Mouse (Mus musculus) midbrain, postnatal 0 days (tissue): Measurements from ENCODE around the gene Coa4. TPM values are rescaled to one million over a fixed set of nuclear protein-coding genes. Genes with fewer than 3 reads are reported as not detected.
A peak's percentile ranks its signal among the peaks of the same experiment; 100 is the strongest.
"Not testable (repeated sequence)": the region's sequence is repeated elsewhere in the genome, so short reads cannot be mapped to it uniquely, and the experiment has no call there.

Source experiments
- ATAC-seq: fragments of 200-750 bp; cut with Nextera tagmentation; 2 replicates; pipeline ENCODE4 v1.8.0; 2017; ENCODE audit warnings: moderate number of reproducible peaks, mild to moderate bottlenecking, moderate TSS enrichment, moderate library complexity; ENCODE audit not compliant: low FRiP score
- DNase-seq: peaks from one replicate; pipeline ENCODE4 v3.0.0-alpha.2; 2015; ENCODE audit warnings: low spot score
- H3K27ac ChIP-seq: fragments of 300-500 bp; sonication (generic); 2 replicates; pipeline ENCODE4 v1.5.1; 2014; ENCODE audit warnings: low read depth, mild to moderate bottlenecking, low read length, mixed read lengths
- H3K27me3 ChIP-seq: fragments of 300-500 bp; sonication (generic); 2 replicates; pipeline ENCODE4 v1.6.1; 2014; ENCODE audit warnings: low read length, control low read depth, mixed read lengths; ENCODE audit not compliant: insufficient read depth
- H3K36me3 ChIP-seq: fragments of 300-500 bp; sonication (generic); 2 replicates; pipeline ENCODE4 v1.6.1; 2014; ENCODE audit warnings: low read length, control low read depth, mixed read lengths; ENCODE audit not compliant: insufficient read depth
- H3K4me1 ChIP-seq: fragments of 300-500 bp; sonication (generic); 2 replicates; pipeline ENCODE4 v1.6.1; 2014; ENCODE audit warnings: mild to moderate bottlenecking, control low read depth, antibody characterized with exemption, low read length, mixed read lengths; ENCODE audit not compliant: insufficient read depth
- H3K4me2 ChIP-seq: fragments of 300-500 bp; sonication (generic); 2 replicates; pipeline ENCODE4 v1.6.1; 2014; ENCODE audit warnings: low read depth, mild to moderate bottlenecking, low read length, mixed read lengths; ENCODE audit not compliant: poor library complexity, severe bottlenecking
- H3K4me3 ChIP-seq: fragments of 300-500 bp; sonication (generic); 2 replicates; pipeline ENCODE4 v1.5.1; 2014; ENCODE audit warnings: low read depth, mild to moderate bottlenecking, low read length, moderate library complexity
- H3K9ac ChIP-seq: fragments of 300-500 bp; sonication (generic); replicated peaks from 2 replicates; pipeline ENCODE4 v1.6.1; 2014; ENCODE audit warnings: mild to moderate bottlenecking, low read length, moderate library complexity, mixed read lengths; ENCODE audit not compliant: poor library complexity, severe bottlenecking
- H3K9me3 ChIP-seq: fragments of 300-500 bp; sonication (generic); 2 replicates; pipeline ENCODE4 v1.6.1; 2016; ENCODE audit warnings: low read length, control low read depth
- CTCF ChIP-seq: IDR thresholded peaks from 2 replicates; pipeline ENCODE4 v1.5.1; 2016; ENCODE audit warnings: antibody characterized with exemption, mild to moderate bottlenecking
- WGBS: fragments of 180-500 bp; shearing (Covaris S2); extraction: QIAGEN DNeasy Blood & Tissue Kit; methylation state at CpG from one replicate; pipeline ENCODE4 v1.1.7; 2014; 5-methylcytosine and 5-hydroxymethylcytosine counted together
- polyA plus RNA-seq: library from polyadenylated mRNA; unstranded; fragments of >200 nt; fragmentation: Nextera tagmentation; extraction: Ambion mirVana; gene quantifications from 2 replicates; pipeline ENCODE4 v1.2.1, GENCODE M21; 2015
- total RNA-seq: library from RNA; depleted of rRNA; stranded (reverse); fragments of >200 nt; gene quantifications from 2 replicates; pipeline ENCODE4 v1.2.3, GENCODE M21; 2014

Coa4 gene
- total and polyA plus RNA-seq, 2 experiments from 2014 or later: 3.9 to 6.5 TPM

GRCm38 (mm10) chr7:100554939-100555338, 18.1 kb downstream of the Coa4 start:
- peak overlapping the region; percentile 87 for H3K27ac ChIP-seq
- H3K27me3 ChIP-seq: no peaks in the 10 kb centered on the region
- peak; percentile 21 for DNase-seq
- no peak overlapping the region for H3K4me2 ChIP-seq
- WGBS: 49% methylated on average over 5 of the region's 5 CpGs
- no peak for TF ChIP-seq CTCF
- no peak overlapping the region for H3K9ac ChIP-seq
- no peak overlapping the region for H3K4me3 ChIP-seq
- H3K4me1 ChIP-seq: peaks cover 3% of the 10 kb centered on the region
- H3K36me3 ChIP-seq: peaks cover 5% of the 10 kb centered on the region; the same call in 1 of the 2 replicates
- ATAC-seq: no peak
- H3K9me3 ChIP-seq: no peaks in the 10 kb centered on the region

GRCm38 (mm10) chr7:100555431-100555951, 18.6 kb downstream of the Coa4 start:
- WGBS: 12% methylated on average over 13 of the region's 13 CpGs
- Histone ChIP-seq H3K27me3 (no peaks in the 10 kb centered on the region), H3K9me3 (no peaks in the 10 kb centered on the region), H3K4me3 (no peak overlapping the region), H3K27ac (peak overlapping the region; percentile 87), H3K4me1 (peaks cover 3% of the 10 kb centered on the region), H3K9ac (peak overlapping the region; percentile 33; the same call in 1 of the 2 replicates), H3K4me2 (no peak overlapping the region), H3K36me3 (peaks cover 2% of the 10 kb centered on the region; the same call in 1 of the 2 replicates)
- peak; percentile 82 for ATAC-seq
- DNase-seq: peak; percentile 77
- no peak for TF ChIP-seq CTCF

- Histone ChIP-seq H3K27me3 (no peaks in the 10 kb centered on the region), H3K9me3 (no peaks in the 10 kb centered on the region), H3K4me2 (no peak overlapping the region), H3K36me3 (no peaks in the 10 kb centered on the region), H3K9ac (no peak overlapping the region), H3K4me1 (peaks cover 3% of the 10 kb centered on the region), H3K27ac (no peak overlapping the region), H3K4me3 (no peak overlapping the region)
- ATAC-seq (no peak), DNase-seq (no peak)
- WGBS: 93% methylated on average over 5 of the region's 5 CpGs
- TF ChIP-seq CTCF: no peak
Observed at GRCm38 (mm10) chr7:100557241-100557640, 20.4 kb downstream of the Coa4 start.

- no peak overlapping the region for H3K4me2 ChIP-seq
- 76% methylated on average over 4 of the region's 4 CpGs for WGBS
- no peak for ATAC-seq
- H3K27me3 ChIP-seq: no peaks in the 10 kb centered on the region
- H3K9ac ChIP-seq: no peak overlapping the region
- H3K4me1 ChIP-seq: peaks cover 3% of the 10 kb centered on the region
- no peaks in the 10 kb centered on the region for H3K9me3 ChIP-seq
- no peak for TF ChIP-seq CTCF
- no peak for DNase-seq
- no peak overlapping the region for H3K4me3 ChIP-seq
- no peaks in the 10 kb centered on the region for H3K36me3 ChIP-seq
- H3K27ac ChIP-seq: no peak overlapping the region
Observed at GRCm38 (mm10) chr7:100559331-100559730, 22.5 kb downstream of the Coa4 start.

- 45% methylated on average over 11 of the region's 11 CpGs for WGBS
- DNase-seq: peak; percentile 31
- Histone ChIP-seq H3K9me3 (no peaks in the 10 kb centered on the region), H3K9ac (no peak overlapping the region), H3K27me3 (no peaks in the 10 kb centered on the region), H3K4me1 (no peaks in the 10 kb centered on the region), H3K27ac (peak overlapping the region; percentile 64), H3K4me2 (no peak overlapping the region), H3K4me3 (no peak overlapping the region), H3K36me3 (peaks cover 3% of the 10 kb centered on the region; the same call in 1 of the 2 replicates)
- no peak for ATAC-seq
- TF ChIP-seq CTCF: no peak
Observed at GRCm38 (mm10) chr7:100561861-100562587, 25.2 kb downstream of the Coa4 start.

- 0 out of 2 replicates have a peak, but pooled peaks have one; percentile 17 for TF ChIP-seq CTCF
- DNase-seq, H3K4me2 ChIP-seq, H3K4me1 ChIP-seq, H3K9ac ChIP-seq, H3K36me3 ChIP-seq, H3K4me3 ChIP-seq, H3K27ac ChIP-seq, H3K27me3 ChIP-seq, H3K9me3 ChIP-seq, ATAC-seq: not testable (repeated sequence)
- 76% methylated on average over 5 of the region's 5 CpGs for WGBS
Observed at GRCm38 (mm10) chr7:100567238-100567637, 30.4 kb downstream of the Coa4 start.
